ENCODE assay signal across 8 mouse cellular contexts in genomic region chr1:90650781-90651437, GRCm38 (mm10). TPM values are rescaled to one million over a fixed set of nuclear protein-coding genes. Genes with fewer than 3 reads are reported as not detected.
DNase-seq lines count a peak whose midpoint lies in the region; ATAC-seq and TF ChIP-seq lines count a peak whose summit lies in the region.

No protein-coding gene starts in this region.

- peak; percentile 50 for DNase-seq in A20 (ENCODE audit: low read depth, low spot score)
- DNase-seq in forebrain, embryonic 11.5 days (ENCODE audit: low spot score): peak; percentile 80
- DNase-seq in kidney, postnatal 25 days: peak; percentile 76 to 83
- peak; percentile 60 for DNase-seq in testis, postnatal 14 days (ENCODE audit: low spot score)

- H3K4me2 ChIP-seq in forebrain, embryonic 11.5 days (ENCODE audit: low read depth, low read length, severe bottlenecking): no peak overlapping the region
- H3K4me2 ChIP-seq in heart, embryonic 15.5 days: no peak overlapping the region
- H3K4me2 ChIP-seq in liver, embryonic 12.5 days: no peak overlapping the region
- H3K4me2 ChIP-seq in neural tube, embryonic 13.5 days: no peak overlapping the region

- ATAC-seq in forebrain, embryonic 11.5 days (replicated peaks; ENCODE audit: low FRiP score): no peak
- ATAC-seq in heart, embryonic 15.5 days (replicated peaks; ENCODE audit: insufficient number of reproducible peaks, insufficient read depth, low FRiP score, low read depth): peak; percentile 83
- no peak for ATAC-seq in liver, embryonic 12.5 days
- peak; percentile 71; the same call in 1 of the 2 replicates for ATAC-seq in neural tube, embryonic 13.5 days (ENCODE audit: low read depth)

- WGBS in bone marrow, adult 2 months: 12% methylated on average over 4 of the region's 4 CpGs
- WGBS in forebrain, embryonic 11.5 days: 16% methylated on average over 4 of the region's 4 CpGs
- WGBS in heart, embryonic 15.5 days: 4% methylated on average over 4 of the region's 4 CpGs
- WGBS in liver, embryonic 12.5 days (ENCODE audit: insufficient replicate concordance): 20% methylated on average over 4 of the region's 4 CpGs
- 21% methylated on average over 4 of the region's 4 CpGs for WGBS in neural tube, embryonic 13.5 days

- H3K27me3 ChIP-seq in forebrain, embryonic 11.5 days (ENCODE audit: control insufficient read depth, insufficient read depth, low read length): no peaks in the 10 kb centered on the region
- no peaks in the 10 kb centered on the region for H3K27me3 ChIP-seq in heart, embryonic 15.5 days
- H3K27me3 ChIP-seq in liver, embryonic 12.5 days (replicated peaks): no peaks in the 10 kb centered on the region
- no peaks in the 10 kb centered on the region for H3K27me3 ChIP-seq in neural tube, embryonic 13.5 days

- no peaks in the 10 kb centered on the region for H3K36me3 ChIP-seq in forebrain, embryonic 11.5 days (ENCODE audit: control insufficient read depth, insufficient read depth, low read length)
- H3K36me3 ChIP-seq in heart, embryonic 15.5 days: no peaks in the 10 kb centered on the region
- H3K36me3 ChIP-seq in liver, embryonic 12.5 days: no peaks in the 10 kb centered on the region
- no peaks in the 10 kb centered on the region for H3K36me3 ChIP-seq in neural tube, embryonic 13.5 days

- H3K4me1 ChIP-seq in bone marrow, adult 2 months (ENCODE audit: control insufficient read depth, insufficient read depth, low read length): no peaks in the 10 kb centered on the region
- peaks cover 4% of the 10 kb centered on the region; the same call in 1 of the 2 replicates for H3K4me1 ChIP-seq in forebrain, embryonic 11.5 days (replicated peaks; ENCODE audit: control insufficient read depth, insufficient read depth, low read length)
- H3K4me1 ChIP-seq in heart, embryonic 15.5 days (replicated peaks): peaks cover 19% of the 10 kb centered on the region
- H3K4me1 ChIP-seq in liver, embryonic 12.5 days: peaks cover 10% of the 10 kb centered on the region
- H3K4me1 ChIP-seq in neural tube, embryonic 13.5 days (replicated peaks): peaks cover 8% of the 10 kb centered on the region

- H3K9me3 ChIP-seq in forebrain, embryonic 11.5 days (ENCODE audit: control insufficient read depth, low read length): no peaks in the 10 kb centered on the region
- H3K9me3 ChIP-seq in heart, embryonic 15.5 days (replicated peaks): no peaks in the 10 kb centered on the region
- H3K9me3 ChIP-seq in liver, embryonic 12.5 days (replicated peaks): no peaks in the 10 kb centered on the region
- H3K9me3 ChIP-seq in neural tube, embryonic 13.5 days: no peaks in the 10 kb centered on the region

- H3K9ac ChIP-seq in forebrain, embryonic 11.5 days (ENCODE audit: low read length): no peak overlapping the region; the same call in 1 of the 2 replicates
- H3K9ac ChIP-seq in heart, embryonic 15.5 days: no peak overlapping the region
- H3K9ac ChIP-seq in liver, embryonic 12.5 days: no peak overlapping the region
- peak overlapping the region; percentile 28 for H3K9ac ChIP-seq in neural tube, embryonic 13.5 days

- no peak for TF ChIP-seq POLR2A in bone marrow, adult 2 months (IDR thresholded peaks at IDR 0.05; ENCODE audit: borderline replicate concordance, control insufficient read depth, low read depth, low read length)

- no peak overlapping the region for H3K27ac ChIP-seq in bone marrow, adult 2 months (ENCODE audit: control insufficient read depth, insufficient read depth, low read depth, low read length, poor library complexity)
- no peak overlapping the region for H3K27ac ChIP-seq in forebrain, embryonic 11.5 days (ENCODE audit: low read depth, low read length)
- peak overlapping the region; percentile 77 for H3K27ac ChIP-seq in heart, embryonic 15.5 days
- H3K27ac ChIP-seq in liver, embryonic 12.5 days: peak overlapping the region; percentile 36; the same call in 1 of the 2 replicates
- peak overlapping the region; percentile 25; the same call in 1 of the 2 replicates for H3K27ac ChIP-seq in neural tube, embryonic 13.5 days (replicated peaks)

- H3K4me3 ChIP-seq in bone marrow, adult 2 months (replicated peaks; ENCODE audit: control insufficient read depth, low read depth, low read length): no peak overlapping the region
- no peak overlapping the region for H3K4me3 ChIP-seq in forebrain, embryonic 11.5 days (ENCODE audit: low read depth, low read length)
- H3K4me3 ChIP-seq in heart, embryonic 15.5 days: no peak overlapping the region
- no peak overlapping the region for H3K4me3 ChIP-seq in liver, embryonic 12.5 days
- no peak overlapping the region for H3K4me3 ChIP-seq in neural tube, embryonic 13.5 days

- TF ChIP-seq CTCF in bone marrow, adult 2 months (IDR thresholded peaks at IDR 0.05; ENCODE audit: control insufficient read depth, insufficient read depth, low read length): peak; percentile 63

RNA-seq across cellular contexts. Expression of gene Cops8, which starts 48.1 kb away (rescaled TPM):
- polyA plus RNA-seq in bone marrow, adult 2 months (2011; ENCODE audit: insufficient read depth, insufficient read length, low replicate concordance, missing spikeins): 21.4 and 41.7 TPM in 2 replicates
- 188 and 192 TPM in 2 replicates for polyA plus RNA-seq in forebrain, embryonic 11.5 days (2014; fragmentation: Nextera tagmentation; extraction: Ambion mirVana)
- polyA plus RNA-seq in heart, embryonic 15.5 days (2015; fragmentation: Nextera tagmentation; extraction: Ambion mirVana): 104 and 117 TPM in 2 replicates
- polyA plus RNA-seq in liver, embryonic 12.5 days (2016; fragmentation: Nextera tagmentation; extraction: Ambion mirVana): 79.8 and 80.3 TPM in 2 replicates
- polyA plus RNA-seq in neural tube, embryonic 13.5 days (2015; fragmentation: Nextera tagmentation; extraction: Ambion mirVana): 158 and 164 TPM in 2 replicates

Comparison
In these comparisons a context has a peak if more than half of its experiments do, and no peak if none do; other contexts are left out.
1. H3K27ac ChIP-seq: peak in heart, embryonic 15.5 days (single experiment), liver, embryonic 12.5 days (single experiment) and neural tube, embryonic 13.5 days (single experiment); none in bone marrow, adult 2 months (single experiment) and forebrain, embryonic 11.5 days (single experiment).
2. ATAC-seq: peak in heart, embryonic 15.5 days (single experiment) and neural tube, embryonic 13.5 days (single experiment); none in forebrain, embryonic 11.5 days (single experiment) and liver, embryonic 12.5 days (single experiment).
3. Peak in every context shown above with its lines, with median percentiles within 50 percentile points of each other: DNase-seq.